Mouse (Mus musculus) lung, embryonic 14.5 days (tissue): ENCODE measurements around the gene Nhsl2. TPM values are rescaled to one million over a fixed set of nuclear protein-coding genes. Genes with fewer than 3 reads are reported as not detected.

Experiments
- ATAC-seq: fragments of 200-750 bp; cut with Nextera tagmentation; 2 replicates; pipeline ENCODE4 v1.8.0; 2017; ENCODE audit warnings: mild to moderate bottlenecking, moderate TSS enrichment, moderate library complexity; ENCODE audit not compliant: insufficient read depth
- DNase-seq: peaks from one replicate; pipeline ENCODE4 v3.0.0-alpha.2; 2015
- H3K27ac ChIP-seq: fragments of 300-500 bp; sonication (generic); 2 replicates; pipeline ENCODE4 v1.5.1; 2014; ENCODE audit warnings: low read depth, mild to moderate bottlenecking, moderate library complexity
- H3K27me3 ChIP-seq: fragments of 300-500 bp; sonication (generic); 2 replicates; pipeline ENCODE4 v1.6.1; 2014; ENCODE audit warnings: low read length, control low read depth; ENCODE audit not compliant: insufficient read depth
- H3K36me3 ChIP-seq: fragments of 300-500 bp; sonication (generic); 2 replicates; pipeline ENCODE4 v1.6.1; 2014; ENCODE audit warnings: control low read depth; ENCODE audit not compliant: insufficient read depth
- H3K4me1 ChIP-seq: fragments of 300-500 bp; sonication (generic); 2 replicates; pipeline ENCODE4 v1.6.1; 2014; ENCODE audit warnings: antibody characterized with exemption, control low read depth; ENCODE audit not compliant: insufficient read depth
- H3K4me2 ChIP-seq: fragments of 300-500 bp; sonication (generic); 2 replicates; pipeline ENCODE4 v1.6.1; 2014; ENCODE audit warnings: mild to moderate bottlenecking
- H3K4me3 ChIP-seq: fragments of 300-500 bp; sonication (generic); 2 replicates; pipeline ENCODE4 v1.5.1; 2014; ENCODE audit warnings: low read depth, low read length
- H3K9ac ChIP-seq: fragments of 300-500 bp; sonication (generic); 2 replicates; pipeline ENCODE4 v1.6.1; 2014
- H3K9me3 ChIP-seq: fragments of 300-500 bp; sonication (generic); 2 replicates; pipeline ENCODE4 v1.6.1; 2016; ENCODE audit warnings: low read depth, low read length, control low read depth
- CTCF ChIP-seq: IDR thresholded peaks from 2 replicates; pipeline ENCODE4 v1.5.1; 2016; ENCODE audit warnings: antibody characterized with exemption, low read depth
- WGBS: fragments of 180-500 bp; shearing (Covaris S2); extraction: QIAGEN DNeasy Blood & Tissue Kit; methylation state at CpG from one replicate; pipeline ENCODE4 v1.1.7; 2014; 5-methylcytosine and 5-hydroxymethylcytosine counted together
- polyA plus RNA-seq: library from polyadenylated mRNA; unstranded; fragments of >200 nt; fragmentation: Nextera tagmentation; extraction: Ambion mirVana; gene quantifications from 2 replicates; pipeline ENCODE4 v1.2.1, GENCODE M21; 2014

Gene Nhsl2
- polyA plus RNA-seq, 1 experiment from 2014 or later: 8.4 TPM

DNA sequence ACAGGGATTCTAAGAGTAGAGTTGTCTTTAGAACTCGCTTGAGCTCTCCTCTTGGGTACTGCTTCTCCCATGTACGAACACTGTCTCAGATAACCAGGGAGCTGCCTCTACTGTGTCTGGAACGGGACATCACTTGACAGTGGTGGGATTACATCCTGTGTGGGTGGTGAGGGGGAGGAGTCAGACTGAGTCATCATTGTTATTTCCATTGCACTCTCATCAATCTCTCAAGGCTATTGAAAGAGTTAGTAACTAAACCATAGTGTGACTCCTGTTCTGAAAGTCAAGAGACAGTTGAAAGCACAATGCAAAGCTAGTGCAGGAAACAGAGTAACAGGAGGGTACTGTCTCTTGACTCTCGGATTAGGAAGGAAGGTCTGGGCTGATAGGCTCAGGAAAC lies 29.4 kb downstream of the Nhsl2 start:
- DNase-seq (peak; percentile 1), ATAC-seq (no peak)
- Histone ChIP-seq H3K4me3 (no peak overlapping the region), H3K4me2 (no peak overlapping the region), H3K9me3 (no peaks in the 10 kb centered on the region), H3K27ac (no peak overlapping the region), H3K4me1 (no peaks in the 10 kb centered on the region), H3K27me3 (no peaks in the 10 kb centered on the region), H3K36me3 (no peaks in the 10 kb centered on the region), H3K9ac (no peak overlapping the region)
- 52% methylated on average over 4 of the region's 4 CpGs for WGBS
- no peak for TF ChIP-seq CTCF

GRCm38 (mm10) chrX:101882141-101882751 lies 33.1 kb downstream of the Nhsl2 start:
- DNase-seq (peak; percentile 15), ATAC-seq (peak; percentile 41; the same call in 1 of the 2 replicates)
- no peaks in the 10 kb centered on the region for H3K9me3 ChIP-seq
- H3K4me3 ChIP-seq: no peak overlapping the region
- no peak overlapping the region for H3K9ac ChIP-seq
- no peak overlapping the region for H3K27ac ChIP-seq
- H3K4me1 ChIP-seq: no peaks in the 10 kb centered on the region
- 23% methylated on average over 3 of the region's 3 CpGs for WGBS
- H3K36me3 ChIP-seq: no peaks in the 10 kb centered on the region
- no peak overlapping the region for H3K4me2 ChIP-seq
- H3K27me3 ChIP-seq: no peaks in the 10 kb centered on the region
- TF ChIP-seq CTCF: no peak

- Histone ChIP-seq H3K9me3 (no peaks in the 10 kb centered on the region), H3K27me3 (no peaks in the 10 kb centered on the region), H3K4me1 (no peaks in the 10 kb centered on the region), H3K9ac (no peak overlapping the region), H3K4me3 (no peak overlapping the region), H3K4me2 (no peak overlapping the region), H3K27ac (no peak overlapping the region), H3K36me3 (no peaks in the 10 kb centered on the region)
- ATAC-seq (no peak), DNase-seq (no peak)
- TF ChIP-seq CTCF: no peak
- WGBS: 26% methylated on average over 4 of the region's 4 CpGs
Measured at GRCm38 (mm10) chrX:101889384-101889783, 40.2 kb downstream of the Nhsl2 start.

GRCm38 (mm10) chrX:101889813-101890469 lies 40.8 kb downstream of the Nhsl2 start:
- 75% methylated on average over 4 of the region's 4 CpGs for WGBS
- no peaks in the 10 kb centered on the region for H3K4me1 ChIP-seq
- no peak for TF ChIP-seq CTCF
- 0 out of 2 replicates have a peak, but pooled peaks cover 2% of the 10 kb centered on the region for H3K27me3 ChIP-seq
- no peak overlapping the region for H3K4me3 ChIP-seq
- no peak overlapping the region for H3K4me2 ChIP-seq
- no peak overlapping the region for H3K27ac ChIP-seq
- no peak overlapping the region for H3K9ac ChIP-seq
- no peaks in the 10 kb centered on the region for H3K9me3 ChIP-seq
- H3K36me3 ChIP-seq: no peaks in the 10 kb centered on the region
- DNase-seq: no peak
- no peak for ATAC-seq

DNA sequence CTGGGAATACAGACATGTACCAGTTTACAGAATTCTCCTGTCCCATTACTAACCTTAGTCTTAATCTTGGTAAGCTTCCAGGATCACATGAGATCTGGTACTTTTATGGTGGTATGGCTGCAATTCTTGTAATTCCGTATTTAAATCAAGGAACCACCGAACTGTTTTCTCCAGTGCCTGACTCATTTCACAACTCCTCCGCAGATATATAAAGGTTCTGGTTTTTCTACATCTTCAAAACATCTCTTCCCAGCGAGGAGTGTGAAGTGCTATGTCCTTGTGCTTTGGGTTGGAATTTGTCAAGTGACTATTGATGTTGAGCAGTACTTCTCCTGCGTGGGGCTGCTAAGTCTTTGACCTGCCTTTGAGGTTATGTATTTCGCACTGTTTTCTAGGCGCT lies 44.6 kb downstream of the Nhsl2 start:
- H3K27me3 ChIP-seq: 0 out of 2 replicates have a peak, but pooled peaks cover 2% of the 10 kb centered on the region
- no peak for ATAC-seq
- no peak for TF ChIP-seq CTCF
- H3K27ac ChIP-seq: no peak overlapping the region
- H3K4me2 ChIP-seq: no peak overlapping the region
- H3K4me3 ChIP-seq: no peak overlapping the region
- no peak overlapping the region for H3K9ac ChIP-seq
- WGBS: 76% methylated on average over 7 of the region's 7 CpGs
- H3K4me1 ChIP-seq: no peaks in the 10 kb centered on the region
- DNase-seq: no peak
- H3K36me3 ChIP-seq: no peaks in the 10 kb centered on the region
- H3K9me3 ChIP-seq: no peaks in the 10 kb centered on the region

GRCm38 (mm10) chrX:101898341-101898740 lies 49.2 kb downstream of the Nhsl2 start:
- H3K27me3 ChIP-seq: 0 out of 2 replicates have a peak, but pooled peaks cover 2% of the 10 kb centered on the region
- no peaks in the 10 kb centered on the region for H3K9me3 ChIP-seq
- no peak overlapping the region for H3K27ac ChIP-seq
- H3K4me3 ChIP-seq: no peak overlapping the region
- no peaks in the 10 kb centered on the region for H3K4me1 ChIP-seq
- TF ChIP-seq CTCF: no peak
- no peak overlapping the region for H3K9ac ChIP-seq
- no peak for ATAC-seq
- H3K4me2 ChIP-seq: no peak overlapping the region
- no peaks in the 10 kb centered on the region for H3K36me3 ChIP-seq
- peak; percentile 48 for DNase-seq
- WGBS: 32% methylated on average over 4 of the region's 4 CpGs

- no peak overlapping the region for H3K4me3 ChIP-seq
- ATAC-seq (no peak), DNase-seq (no peak)
- H3K4me1 ChIP-seq: no peaks in the 10 kb centered on the region
- H3K4me2 ChIP-seq: no peak overlapping the region
- H3K9ac ChIP-seq: no peak overlapping the region
- TF ChIP-seq CTCF: no peak
- 61% methylated on average over 7 of the region's 7 CpGs for WGBS
- H3K27ac ChIP-seq: no peak overlapping the region
- no peaks in the 10 kb centered on the region for H3K36me3 ChIP-seq
- no peaks in the 10 kb centered on the region for H3K9me3 ChIP-seq
- H3K27me3 ChIP-seq: no peaks in the 10 kb centered on the region
Measured at GRCm38 (mm10) chrX:101901806-101902490, 52.8 kb downstream of the Nhsl2 start.
